Mouse (Mus musculus) liver, postnatal 0 days (tissue): ENCODE data around the gene Tspan13.

ENCODE experiments used
- CTCF ChIP-seq: sonication (generic); IDR thresholded peaks from 2 replicates; pipeline ENCODE4 v1.5.1; 2016; ENCODE audit warnings: antibody characterized with exemption, low read depth
- EP300 ChIP-seq: IDR thresholded peaks from 2 replicates; pipeline ENCODE4 v1.6.1; 2016; ENCODE audit warnings: antibody characterized with exemption, low read depth, mild to moderate bottlenecking

GRCm38 (mm10) chr12:36050276-36050675 is 8.0 kb upstream of the Tspan13 start:
- TF ChIP-seq CTCF (no peak), EP300 (no peak)
